Mouse (Mus musculus): ENCODE results near the gene Bbc3.
"Not testable (repeated sequence)": the region's sequence is repeated elsewhere in the genome, so short reads cannot be mapped to it uniquely, and the experiment has no call there.

The Bbc3 gene

GRCm38 (mm10) chr7:16308093-16308492 is at the start of gene Bbc3:
Gene Bbc3, plus strand, starts transcription at chr7:16308393.
- not testable (repeated sequence) for DNase-seq (ENCODE audit: low read depth, low spot score)

- no peak for DNase-seq (ENCODE audit: low read depth, low spot score)
These were observed 49.0 kb upstream of the Bbc3 start, which contains the start of gene C5ar1 for GRCm38 (mm10) chr7:16259110-16259590. Gene C5ar1, minus strand, starts transcription at chr7:16259540.

GRCm38 (mm10) chr7:16261097-16261496 is 47.1 kb upstream of the Bbc3 start:
- no peak for DNase-seq (ENCODE audit: low read depth, low spot score)

GRCm38 (mm10) chr7:16263015-16263787 is 45.0 kb upstream of the Bbc3 start:
- no peak for DNase-seq (ENCODE audit: low read depth, low spot score)

GRCm38 (mm10) chr7:16263843-16264242 is 44.4 kb upstream of the Bbc3 start:
- no peak for DNase-seq (ENCODE audit: low read depth, low spot score)

- DNase-seq (ENCODE audit: low read depth, low spot score), result no peak
These were observed 42.3 kb upstream of the Bbc3 start for GRCm38 (mm10) chr7:16265856-16266255.

GRCm38 (mm10) chr7:16266593-16266992 is 41.6 kb upstream of the Bbc3 start:
- DNase-seq (ENCODE audit: low read depth, low spot score), result not testable (repeated sequence)

- no peak for DNase-seq (ENCODE audit: low read depth, low spot score)
These were observed 37.1 kb upstream of the Bbc3 start for GRCm38 (mm10) chr7:16271139-16271538.

GRCm38 (mm10) chr7:16272681-16273080 is 35.5 kb upstream of the Bbc3 start:
- DNase-seq (ENCODE audit: low read depth, low spot score), result no peak

- DNase-seq (ENCODE audit: low read depth, low spot score), result peak; percentile 85
These were observed 35.0 kb upstream of the Bbc3 start, which contains the start of gene Inafm1 for GRCm38 (mm10) chr7:16273081-16273765. Gene Inafm1, minus strand, starts transcription at chr7:16273617.

GRCm38 (mm10) chr7:16273766-16274140 is 34.4 kb upstream of the Bbc3 start:
- DNase-seq (ENCODE audit: low read depth, low spot score), result no peak

- no peak for DNase-seq (ENCODE audit: low read depth, low spot score)
These were observed 33.0 kb upstream of the Bbc3 start for GRCm38 (mm10) chr7:16274922-16275890.

- no peak for DNase-seq (ENCODE audit: low read depth, low spot score)
These were observed 27.5 kb upstream of the Bbc3 start for GRCm38 (mm10) chr7:16280721-16281120.

GRCm38 (mm10) chr7:16282334-16282733 is 25.9 kb upstream of the Bbc3 start:
- DNase-seq (ENCODE audit: low read depth, low spot score), result no peak

GRCm38 (mm10) chr7:16284001-16284400 is 24.2 kb upstream of the Bbc3 start:
- DNase-seq (ENCODE audit: low read depth, low spot score), result no peak

GRCm38 (mm10) chr7:16284904-16285303 is 23.3 kb upstream of the Bbc3 start:
- DNase-seq (ENCODE audit: low read depth, low spot score), result no peak

GRCm38 (mm10) chr7:16285450-16286025 is 22.7 kb upstream of the Bbc3 start:
- DNase-seq (ENCODE audit: low read depth, low spot score), result no peak

GRCm38 (mm10) chr7:16286026-16286961 is 21.9 kb upstream of the Bbc3 start, which contains the start of gene Ccdc9:
Gene Ccdc9, minus strand, starts transcription at chr7:16286795.
- DNase-seq (ENCODE audit: low read depth, low spot score), result peak; percentile 93

- DNase-seq (ENCODE audit: low read depth, low spot score), result no peak
These were observed 21.2 kb upstream of the Bbc3 start for GRCm38 (mm10) chr7:16287016-16287415.

GRCm38 (mm10) chr7:16287791-16288190 is 20.4 kb upstream of the Bbc3 start:
- no peak for DNase-seq (ENCODE audit: low read depth, low spot score)

Measured in brain, embryonic 18.5 days (tissue).